Mouse (Mus musculus): Measurements from ENCODE around the gene Pwwp2a.

The Pwwp2a gene

DNA sequence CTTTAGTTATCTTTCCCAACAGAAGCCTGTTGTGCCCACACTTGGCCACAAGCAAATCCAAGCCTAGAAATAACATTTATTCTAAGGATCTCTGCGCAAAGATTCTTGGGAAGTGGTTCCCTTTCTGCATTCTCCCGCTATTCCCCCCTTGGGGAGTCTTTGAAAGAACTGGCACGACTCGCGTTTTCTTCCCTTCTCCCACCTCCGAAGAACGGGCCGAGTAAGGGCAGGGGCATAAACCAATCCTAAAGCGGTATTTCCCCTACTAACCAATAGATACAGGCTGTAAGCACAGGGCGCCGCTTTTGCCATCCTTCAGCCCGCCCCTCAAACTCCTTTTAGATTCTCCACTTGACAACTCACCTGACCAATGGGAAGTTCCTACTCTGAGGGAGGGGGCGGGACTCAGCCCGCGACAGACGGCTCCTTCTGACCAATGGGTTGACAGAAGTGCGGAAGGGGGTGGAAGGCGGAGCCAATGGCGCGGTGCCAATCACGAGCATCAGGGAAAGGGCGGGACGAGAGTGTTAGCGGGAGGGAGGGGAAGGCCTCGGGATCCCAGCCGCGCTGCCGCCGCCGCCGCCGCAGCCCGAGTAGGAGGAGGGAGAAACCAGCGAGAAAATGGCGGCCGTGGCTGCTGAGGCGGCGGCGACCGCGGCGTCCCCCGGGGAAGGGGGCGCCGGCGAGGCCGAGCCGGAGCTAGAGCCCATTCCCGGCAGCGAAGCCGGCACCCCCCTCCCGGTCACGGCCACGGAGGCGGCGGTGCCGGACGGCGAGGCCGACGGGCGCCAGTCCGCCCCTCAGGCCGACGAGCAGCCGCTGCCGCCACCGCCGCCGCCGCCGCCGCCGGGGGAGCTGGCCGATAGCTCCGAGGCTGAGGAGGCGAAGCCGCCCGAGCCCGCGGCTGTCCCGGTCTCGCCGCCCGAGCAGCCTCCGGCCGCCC lies at the start of gene Pwwp2a:
Gene Pwwp2a, plus strand, starts transcription at position 527 of the 943 bp plus-strand sequence.
- DNase-seq (ENCODE audit: low spot score in 2 of 2), result peak; percentile 97 to 98

- peak in 1 of 2 experiments; percentile 20 for DNase-seq (ENCODE audit: low spot score in 2 of 2)
Measured at GRCm38 (mm10) chr11:43632566-43632965, 49.2 kb upstream of the Pwwp2a start.

DNA sequence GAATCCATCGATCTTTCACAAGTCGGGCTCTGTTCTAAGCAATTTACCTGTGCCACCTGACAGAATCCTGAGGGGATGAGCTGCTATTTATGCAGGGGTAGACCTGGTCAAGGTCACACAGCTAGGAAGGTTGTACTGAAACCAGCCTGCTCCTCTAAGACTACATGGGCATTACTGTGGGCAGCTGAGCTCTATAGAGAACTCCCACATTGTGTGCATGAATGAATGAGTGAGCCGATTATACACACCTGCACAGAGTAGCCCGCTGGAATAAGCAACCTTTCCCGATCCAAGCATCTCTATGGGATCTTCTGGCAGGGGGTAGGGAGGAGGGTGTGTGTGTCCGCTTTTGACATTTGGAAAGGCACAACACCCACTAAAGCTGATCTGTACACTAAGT lies 48.6 kb upstream of the Pwwp2a start:
- DNase-seq (ENCODE audit: low spot score in 2 of 2), result no peak

GRCm38 (mm10) chr11:43633658-43634401 lies 48.0 kb upstream of the Pwwp2a start:
- DNase-seq (ENCODE audit: low spot score in 2 of 2), result peak; percentile 45 to 47

DNA sequence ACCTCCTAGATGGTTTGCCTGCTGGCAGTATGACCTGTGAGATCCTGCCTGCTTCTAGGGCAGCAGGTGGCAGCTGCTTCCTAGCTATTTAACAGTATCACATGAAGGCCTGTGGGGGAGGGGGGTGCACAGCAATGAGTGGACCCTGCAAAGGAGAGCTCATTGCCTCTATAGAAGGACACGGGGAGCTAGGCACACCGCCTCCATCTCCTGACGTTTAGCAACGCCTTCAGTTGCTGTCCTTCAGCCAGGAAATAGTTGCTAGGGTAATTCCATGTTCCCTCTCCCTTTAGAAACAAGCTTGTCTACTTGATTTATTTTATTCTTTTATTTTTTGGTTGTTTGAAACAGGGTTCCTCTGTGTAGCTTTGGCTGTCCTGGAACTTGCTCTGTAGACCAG lies 45.0 kb upstream of the Pwwp2a start:
- DNase-seq (ENCODE audit: low spot score in 2 of 2), result peak in 1 of 2 experiments; percentile 45

- no peak for DNase-seq (ENCODE audit: low spot score in 2 of 2)
Measured at GRCm38 (mm10) chr11:43638486-43638885, 43.3 kb upstream of the Pwwp2a start.

DNA sequence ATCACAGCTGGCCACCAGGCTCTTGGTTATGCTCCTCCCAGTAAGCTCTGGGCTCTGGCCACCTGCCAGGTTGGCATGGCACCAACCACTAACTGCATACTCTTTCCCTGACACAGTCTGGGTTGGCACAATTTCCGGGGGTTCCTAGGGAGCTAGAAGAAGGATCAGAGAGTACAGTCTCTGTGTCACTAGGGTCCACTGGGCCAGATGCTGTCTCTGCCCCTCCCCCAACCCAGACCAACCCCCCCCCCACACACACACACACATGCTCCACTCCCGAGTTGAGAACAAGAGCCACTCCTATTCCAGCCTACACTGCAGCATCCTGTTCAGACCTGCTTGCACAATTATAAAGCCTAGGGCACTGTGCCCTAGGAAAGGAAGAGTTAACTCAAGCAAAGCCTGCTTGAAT lies 38.6 kb upstream of the Pwwp2a start:
- DNase-seq (ENCODE audit: low spot score in 2 of 2), result peak; percentile 39 to 47

- no peak for DNase-seq (ENCODE audit: low spot score in 2 of 2)
Measured at GRCm38 (mm10) chr11:43645286-43645685, 36.5 kb upstream of the Pwwp2a start.

DNA sequence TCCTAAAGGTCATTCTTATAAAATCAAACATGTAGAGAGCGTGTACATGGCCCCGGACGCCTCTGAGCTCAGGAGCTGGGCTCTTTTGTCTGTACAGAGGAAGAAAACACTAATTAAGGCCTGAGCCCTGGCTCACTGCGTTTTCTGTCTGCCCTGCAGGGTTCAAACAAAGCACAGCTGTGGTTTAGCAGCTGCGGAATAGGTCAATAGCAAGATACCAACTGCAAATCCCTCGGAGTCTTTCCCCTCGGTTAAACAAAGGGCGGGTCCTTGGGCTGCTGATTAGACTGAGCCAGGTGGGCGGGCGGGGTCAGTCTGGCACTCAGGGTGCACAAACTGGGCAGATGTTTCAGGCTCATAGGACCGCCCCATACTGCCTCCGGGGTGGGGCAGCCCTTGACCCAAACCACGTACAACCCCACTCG lies 28.7 kb upstream of the Pwwp2a start:
- no peak for DNase-seq (ENCODE audit: low spot score in 2 of 2)

GRCm38 (mm10) chr11:43656464-43656863 lies 25.3 kb upstream of the Pwwp2a start:
- no peak for DNase-seq (ENCODE audit: low spot score in 2 of 2)

DNA sequence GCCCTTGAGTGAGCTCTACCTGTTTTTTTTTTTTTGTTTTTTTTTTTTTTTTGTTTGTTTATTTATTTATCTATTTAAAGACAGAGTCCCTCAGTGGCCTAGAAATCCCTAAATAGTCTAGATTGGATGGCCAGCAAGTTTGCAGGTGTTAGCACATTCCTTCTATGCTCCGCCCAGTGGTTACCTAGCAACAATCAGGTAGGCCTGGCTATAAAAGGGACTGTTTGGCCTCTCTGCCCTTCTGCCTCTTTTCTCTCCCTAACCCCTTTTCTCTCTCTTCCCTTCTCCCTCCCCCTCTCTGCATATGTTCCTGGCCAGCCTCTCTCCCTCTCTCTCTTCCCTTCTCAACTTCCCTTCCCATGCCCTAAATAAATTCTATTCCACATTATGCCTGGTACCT lies 23.8 kb upstream of the Pwwp2a start:
- DNase-seq (ENCODE audit: low spot score in 2 of 2), result no peak

GRCm38 (mm10) chr11:43667038-43667745 lies 14.6 kb upstream of the Pwwp2a start:
- no peak for DNase-seq (ENCODE audit: low spot score in 2 of 2)

DNA sequence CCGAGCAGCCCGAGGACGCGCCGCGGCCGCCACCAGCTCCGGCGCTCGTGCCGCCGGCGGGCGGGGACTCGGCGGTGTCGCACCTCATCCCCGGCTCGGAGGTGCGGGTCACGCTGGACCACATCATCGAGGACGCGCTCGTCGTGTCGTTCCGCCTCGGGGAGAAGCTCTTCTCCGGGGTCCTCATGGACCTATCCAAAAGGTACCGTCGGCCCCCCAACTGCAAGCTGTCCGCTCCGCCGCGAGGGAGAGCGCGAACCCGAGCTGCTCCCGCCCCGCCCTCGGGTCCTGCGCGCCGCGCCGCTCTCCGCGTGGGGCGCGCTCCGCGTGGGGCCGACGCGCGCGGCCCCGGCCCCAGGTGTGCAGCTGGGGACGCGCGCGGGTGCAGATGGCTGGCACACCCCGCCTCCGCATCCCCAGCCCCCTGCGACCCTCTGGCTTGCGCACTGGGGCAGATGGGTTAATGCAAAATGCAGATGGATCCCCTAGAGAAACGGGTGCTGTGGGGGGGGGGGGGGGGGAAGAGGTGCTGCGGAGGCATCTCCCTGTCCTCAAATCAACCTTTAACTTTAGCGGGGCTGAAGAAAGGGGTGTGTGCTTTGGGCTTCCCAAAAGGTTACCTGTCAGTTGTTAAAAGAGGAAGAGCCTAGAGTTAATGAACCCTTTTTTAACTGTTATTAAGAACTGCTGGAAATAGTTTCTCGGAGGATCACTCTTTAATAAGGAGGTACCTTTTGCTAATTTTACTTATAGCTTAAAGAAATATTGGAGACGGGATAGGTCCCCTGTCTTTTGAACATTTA lies 818 bp downstream of the Pwwp2a start:
- peak; percentile 20 to 40 for DNase-seq (ENCODE audit: low spot score in 2 of 2)

DNA sequence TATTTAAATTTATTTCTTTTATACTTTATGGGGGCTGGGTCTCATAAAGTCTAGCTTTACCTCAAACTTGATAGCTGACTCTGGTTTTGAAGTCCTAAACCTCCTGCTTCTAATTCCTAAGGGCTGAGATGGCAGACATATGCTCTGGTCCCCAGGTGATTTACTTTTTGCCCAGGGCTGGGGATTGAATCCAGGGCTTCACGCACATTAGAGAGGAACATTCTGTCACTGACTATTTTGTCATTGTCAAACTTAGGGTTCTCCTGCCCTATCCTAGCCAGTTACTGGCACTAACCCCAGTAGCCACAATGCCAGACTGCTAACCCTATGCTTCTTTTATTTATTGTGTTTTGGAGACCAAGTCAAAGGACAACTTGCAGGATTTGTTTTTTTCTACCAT lies 7.1 kb downstream of the Pwwp2a start:
- DNase-seq (ENCODE audit: low spot score in 2 of 2), result no peak

DNA sequence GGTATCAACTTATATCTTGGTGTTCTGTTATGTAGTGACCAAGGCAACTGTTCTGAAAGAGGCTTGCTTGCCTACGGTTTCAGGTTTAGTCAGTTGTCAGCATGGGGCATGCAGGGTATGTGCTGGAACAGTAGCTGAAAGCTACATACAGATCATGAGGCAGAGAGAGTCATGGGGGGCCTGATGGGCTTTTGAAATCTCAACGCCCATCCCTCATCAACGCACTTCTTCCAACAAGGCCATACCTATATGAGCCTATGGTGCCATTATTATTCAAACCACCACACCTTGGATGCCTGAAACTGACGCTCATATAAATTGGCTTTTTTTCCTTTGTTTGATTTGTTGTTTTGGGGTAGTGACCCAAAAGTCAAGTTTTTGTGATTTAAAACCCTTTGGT lies 14.8 kb downstream of the Pwwp2a start:
- DNase-seq (ENCODE audit: low spot score in 2 of 2), result no peak

- no peak for DNase-seq (ENCODE audit: low spot score in 2 of 2)
Measured at GRCm38 (mm10) chr11:43698621-43699020, 16.8 kb downstream of the Pwwp2a start.

DNA sequence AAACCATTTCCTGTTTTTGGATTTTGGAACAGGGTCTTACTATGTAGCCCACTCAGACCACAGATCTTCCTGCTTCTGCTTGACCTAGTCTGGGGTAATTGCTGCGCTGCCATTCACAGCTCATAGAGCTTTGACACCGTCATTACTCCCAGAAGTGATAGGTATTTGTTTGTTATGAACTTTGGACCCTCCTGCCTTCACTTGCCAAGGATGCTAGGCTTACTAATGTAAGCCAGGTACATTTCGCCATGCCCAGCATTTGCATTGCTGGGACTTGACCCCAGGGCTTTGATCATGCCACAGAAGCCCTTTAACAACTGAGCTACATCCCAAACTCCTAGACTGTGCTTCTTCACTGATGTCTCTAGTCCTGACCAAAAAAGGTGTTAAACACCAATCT lies 18.5 kb downstream of the Pwwp2a start:
- no peak for DNase-seq (ENCODE audit: low spot score in 2 of 2)

- DNase-seq (ENCODE audit: low spot score in 2 of 2), result no peak
Measured at GRCm38 (mm10) chr11:43703552-43703951, 21.8 kb downstream of the Pwwp2a start.

- no peak for DNase-seq (ENCODE audit: low spot score in 2 of 2)
Measured at GRCm38 (mm10) chr11:43705751-43706150, 24.0 kb downstream of the Pwwp2a start.

DNA sequence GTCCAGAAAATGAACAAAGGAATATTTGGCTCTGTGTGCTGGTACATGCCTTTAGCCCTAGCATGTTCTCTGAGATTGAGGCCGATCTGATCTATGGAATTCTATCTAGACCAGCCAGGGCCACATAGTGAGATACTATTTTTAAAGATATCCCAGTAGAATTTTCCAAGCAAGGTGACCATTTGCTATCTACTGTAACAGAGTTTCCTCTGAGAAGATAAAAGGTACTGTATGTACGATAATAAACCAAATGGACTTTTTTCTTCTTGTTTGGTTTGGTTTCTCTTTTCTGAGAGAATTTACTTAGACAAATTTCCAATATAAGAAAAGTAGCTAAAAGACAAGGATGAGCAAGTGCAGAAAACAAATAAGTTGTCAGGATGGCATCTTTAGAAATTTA lies 26.6 kb downstream of the Pwwp2a start:
- no peak for DNase-seq (ENCODE audit: low spot score in 2 of 2)

DNA sequence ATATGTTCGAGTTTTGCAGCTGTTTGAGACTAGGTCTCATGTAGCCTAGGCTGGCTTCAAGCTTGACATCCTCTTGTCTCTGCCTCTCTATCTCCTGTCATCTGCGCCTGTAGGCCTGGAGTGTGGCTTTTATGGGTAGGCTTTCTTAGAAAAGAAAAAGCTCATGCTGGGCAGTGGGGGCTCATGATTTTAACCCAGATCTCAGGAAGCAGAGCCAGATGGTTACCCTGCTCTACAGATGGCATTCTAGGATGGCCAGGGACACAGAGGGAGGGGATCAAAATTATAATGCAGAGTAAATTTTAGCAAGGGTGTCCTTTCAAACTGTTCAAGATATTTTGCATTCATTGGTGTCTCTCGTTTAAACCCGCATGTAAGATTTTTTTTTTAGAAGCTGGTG lies 30.4 kb downstream of the Pwwp2a start:
- DNase-seq (ENCODE audit: low spot score in 2 of 2), result peak in 1 of 2 experiments; percentile 23

All from right cerebral cortex, postnatal 36 days (tissue).